Mouse (Mus musculus) neural tube, embryonic 10.5 days (tissue): ENCODE results near the gene Myo1a.
"Not testable (repeated sequence)": the region's sequence is repeated elsewhere in the genome, so short reads cannot be mapped to it uniquely, and the experiment has no call there.

Experiments used
- DNase-seq: peaks from one replicate; pipeline ENCODE4 v3.0.0-alpha.2; 2017; ENCODE audit warnings: low spot score; ENCODE audit errors: extremely low spot score

Gene Myo1a

GRCm38 (mm10) chr10:127755770-127756468 lies 50.9 kb downstream of the Myo1a start:
- no peak for DNase-seq

GRCm38 (mm10) chr10:127759181-127760110 lies 54.5 kb downstream of the Myo1a start, which contains the start of the genes Rdh1 and Rdh16f1:
Rdh1 (plus strand) TSS chr10:127759721.
Rdh16f1 (plus strand) TSS chr10:127759787.
- DNase-seq = no peak

- DNase-seq = not testable (repeated sequence)
These were observed 58.0 kb downstream of the Myo1a start for GRCm38 (mm10) chr10:127762926-127763325.

- DNase-seq = no peak
These were observed 59.1 kb downstream of the Myo1a start for GRCm38 (mm10) chr10:127763914-127764680.

- DNase-seq = no peak
These were observed 61.6 kb downstream of the Myo1a start for GRCm38 (mm10) chr10:127766564-127766963.
